Mouse (Mus musculus) stomach, embryonic 14.5 days (tissue): Measurements from ENCODE around the gene Zfp580. TPM values are rescaled to one million over a fixed set of nuclear protein-coding genes. Genes with fewer than 3 reads are reported as not detected.
"Not testable (repeated sequence)": the region's sequence is repeated elsewhere in the genome, so short reads cannot be mapped to it uniquely, and the experiment has no call there.

Experiments
- ATAC-seq: fragments of 200-750 bp; cut with Nextera tagmentation; 2 replicates; pipeline ENCODE4 v1.8.0; 2017; ENCODE audit warnings: low read depth, moderate TSS enrichment; ENCODE audit not compliant: insufficient number of reproducible peaks, insufficient read depth, low FRiP score
- H3K27ac ChIP-seq: fragments of 300-500 bp; sonication (generic); 2 replicates; pipeline ENCODE4 v1.5.1; 2014; ENCODE audit warnings: mild to moderate bottlenecking, low read length, moderate library complexity, mixed read lengths
- H3K27me3 ChIP-seq: fragments of 300-500 bp; sonication (generic); 2 replicates; pipeline ENCODE4 v1.6.1; 2014; ENCODE audit warnings: low read length, control low read depth, mixed read lengths; ENCODE audit not compliant: control insufficient read depth, insufficient read depth
- H3K36me3 ChIP-seq: fragments of 300-500 bp; sonication (generic); 2 replicates; pipeline ENCODE4 v1.6.1; 2014; ENCODE audit warnings: mild to moderate bottlenecking, control low read depth, low read length, moderate library complexity, mixed read lengths; ENCODE audit not compliant: control insufficient read depth, insufficient read depth
- H3K4me1 ChIP-seq: fragments of 300-500 bp; sonication (generic); 2 replicates; pipeline ENCODE4 v1.6.1; 2014; ENCODE audit warnings: low read length, control low read depth, mixed read lengths; ENCODE audit not compliant: control insufficient read depth, insufficient read depth
- H3K4me2 ChIP-seq: fragments of 300-500 bp; sonication (generic); replicated peaks from 2 replicates; pipeline ENCODE4 v1.6.1; 2014; ENCODE audit warnings: low read depth, low read length, control low read depth
- H3K4me3 ChIP-seq: fragments of 300-500 bp; sonication (generic); 2 replicates; pipeline ENCODE4 v1.5.1; 2014; ENCODE audit warnings: low read depth, low read length, control low read depth
- H3K9ac ChIP-seq: fragments of 300-500 bp; sonication (generic); replicated peaks from 2 replicates; pipeline ENCODE4 v1.6.1; 2014; ENCODE audit warnings: low read depth, mild to moderate bottlenecking, control low read depth, low read length, moderate library complexity, mixed read lengths
- H3K9me3 ChIP-seq: fragments of 300-500 bp; sonication (generic); 2 replicates; pipeline ENCODE4 v1.6.1; 2016; ENCODE audit warnings: low read depth, low read length, control low read depth; ENCODE audit not compliant: control insufficient read depth
- WGBS: fragments of 180-500 bp; shearing (Covaris S2); extraction: QIAGEN DNeasy Blood & Tissue Kit; methylation state at CpG from one replicate; pipeline ENCODE4 v1.1.7; 2014; 5-methylcytosine and 5-hydroxymethylcytosine counted together
- polyA plus RNA-seq: library from polyadenylated mRNA; unstranded; fragments of >200 nt; fragmentation: Nextera tagmentation; extraction: Ambion mirVana; gene quantifications from 2 replicates; pipeline ENCODE4 v1.2.1, GENCODE M21; 2014

Gene Zfp580
- polyA plus RNA-seq, 1 experiment from 2014 or later, result 44.1 TPM

GRCm38 (mm10) chr7:5016920-5017319 is 34.4 kb upstream of the Zfp580 start:
- H3K27me3 ChIP-seq, result no peaks in the 10 kb centered on the region
- peaks cover 14% of the 10 kb centered on the region for H3K36me3 ChIP-seq
- H3K4me1 ChIP-seq, result peaks cover 14% of the 10 kb centered on the region
- H3K4me3 ChIP-seq, result no peak overlapping the region
- no peak overlapping the region for H3K4me2 ChIP-seq
- WGBS, result 98% methylated on average over 2 of the region's 2 CpGs
- no peak overlapping the region for H3K9ac ChIP-seq
- no peak overlapping the region for H3K27ac ChIP-seq
- no peaks in the 10 kb centered on the region for H3K9me3 ChIP-seq
- ATAC-seq, result no peak

DNA sequence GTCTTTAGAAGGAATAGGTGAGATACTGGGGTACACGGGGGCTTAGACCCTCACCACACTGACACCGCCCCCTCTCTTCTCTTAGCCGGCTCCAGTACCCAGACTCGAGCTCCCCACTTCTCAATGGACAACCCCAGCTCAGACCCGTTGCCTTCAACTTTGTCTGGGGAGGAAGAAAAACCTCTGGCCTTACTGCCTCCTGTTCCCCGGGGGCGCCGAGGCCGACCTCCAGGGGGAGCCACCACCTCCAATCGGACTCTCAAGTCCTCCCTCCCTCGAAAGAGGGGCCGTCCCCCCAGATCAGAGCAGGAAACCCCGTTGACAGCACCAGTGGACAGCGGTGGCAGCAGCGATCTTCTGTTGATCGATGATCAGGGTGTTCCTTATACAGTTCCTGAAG is 34.0 kb upstream of the Zfp580 start:
- H3K4me3 ChIP-seq, result no peak overlapping the region
- no peaks in the 10 kb centered on the region for H3K27me3 ChIP-seq
- no peak overlapping the region for H3K27ac ChIP-seq
- 95% methylated on average over 16 of the region's 16 CpGs for WGBS
- no peak overlapping the region for H3K4me2 ChIP-seq
- peaks cover 15% of the 10 kb centered on the region for H3K36me3 ChIP-seq
- peaks cover 14% of the 10 kb centered on the region for H3K4me1 ChIP-seq
- H3K9me3 ChIP-seq, result no peaks in the 10 kb centered on the region
- ATAC-seq, result no peak
- H3K9ac ChIP-seq, result no peak overlapping the region

DNA sequence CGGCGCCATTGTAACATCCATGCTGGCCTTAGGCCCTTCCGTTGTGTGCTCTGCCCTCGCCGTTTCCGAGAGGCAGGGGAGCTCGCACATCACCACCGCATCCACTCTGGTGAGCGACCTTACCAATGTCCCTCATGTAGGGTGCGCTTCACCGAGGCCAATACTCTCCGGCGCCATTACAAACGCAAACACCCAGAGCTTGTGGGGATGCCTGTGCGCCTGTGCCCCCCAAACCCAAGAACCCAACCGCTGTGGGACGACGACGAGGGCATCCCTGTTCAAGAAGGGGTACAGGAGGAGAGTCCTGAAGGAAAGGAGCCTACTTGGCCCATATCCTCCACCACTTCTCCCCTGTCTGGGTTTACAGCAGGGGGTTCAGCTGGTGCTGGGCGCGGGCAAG is 33.4 kb upstream of the Zfp580 start:
- H3K9ac ChIP-seq, result no peak overlapping the region
- WGBS, result 97% methylated on average over 21 of the region's 21 CpGs
- H3K27ac ChIP-seq, result no peak overlapping the region
- no peak overlapping the region for H3K4me3 ChIP-seq
- peaks cover 14% of the 10 kb centered on the region for H3K4me1 ChIP-seq
- H3K4me2 ChIP-seq, result no peak overlapping the region
- ATAC-seq, result no peak
- peaks cover 14% of the 10 kb centered on the region for H3K36me3 ChIP-seq
- H3K9me3 ChIP-seq, result no peaks in the 10 kb centered on the region
- H3K27me3 ChIP-seq, result no peaks in the 10 kb centered on the region

DNA sequence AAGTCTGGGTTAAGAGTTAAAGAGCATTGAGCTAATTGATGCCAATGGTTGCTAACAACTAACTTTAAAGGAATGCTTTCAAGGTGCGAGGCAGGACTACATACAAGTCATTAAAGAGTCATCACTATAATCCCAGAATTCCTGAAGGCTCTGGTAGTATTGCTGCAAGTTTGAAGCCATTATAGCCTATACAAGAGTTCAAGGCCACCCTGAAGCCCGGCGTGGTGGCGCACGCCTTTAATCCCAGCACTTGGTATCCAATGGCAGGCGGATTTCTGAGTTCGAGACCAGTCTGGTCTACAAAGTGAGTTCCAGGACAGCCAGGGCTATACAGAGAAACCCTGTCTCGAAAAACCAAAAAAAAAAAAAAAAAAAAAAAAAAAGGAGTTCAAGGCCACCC is 31.8 kb upstream of the Zfp580 start:
- 28% methylated on average over 8 of the region's 8 CpGs for WGBS
- H3K9me3 ChIP-seq, H3K4me1 ChIP-seq: not testable (repeated sequence)

DNA sequence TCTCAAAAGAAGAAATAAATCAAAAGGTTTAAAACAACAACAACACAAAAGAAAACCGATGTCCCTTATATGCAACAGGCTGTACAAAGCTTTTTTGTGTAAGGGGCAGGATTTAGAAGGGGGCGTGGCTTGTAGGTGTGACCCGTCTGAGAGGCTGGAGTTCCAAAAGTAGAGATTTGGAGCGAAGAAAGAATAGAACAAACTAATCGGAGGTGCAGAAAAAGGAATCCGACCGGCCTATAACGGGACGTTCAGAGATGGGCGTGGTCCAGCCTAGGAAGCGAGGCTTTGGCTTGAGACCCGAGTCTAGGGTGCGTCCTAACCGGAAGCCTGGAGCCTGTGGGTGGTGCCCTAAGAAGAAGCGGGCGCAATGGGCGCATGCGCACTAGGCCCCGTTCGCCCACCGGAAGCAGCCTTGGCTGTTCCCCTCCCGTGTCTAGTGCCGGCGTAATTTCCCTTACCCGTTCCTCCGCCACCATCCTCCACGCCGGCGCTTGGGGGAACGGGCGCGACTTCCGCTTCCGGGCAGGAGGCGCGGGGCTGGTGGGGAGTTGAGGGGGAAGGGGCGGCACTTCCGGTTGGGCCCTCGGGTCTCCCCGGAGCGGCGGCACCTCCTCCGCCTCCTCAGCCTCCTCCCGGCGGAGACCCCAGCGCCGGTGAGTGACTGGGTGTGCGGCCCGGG is 31.2 kb upstream of the Zfp580 start, which contains the start of the genes Zfp865 and Ccdc106:
Gene Zfp865, plus strand, starts transcription at position 377 of the 682 bp plus-strand sequence.
Gene Ccdc106, plus strand, starts transcription at position 554 of the 682 bp plus-strand sequence.
- Histone ChIP-seq H3K36me3 (peaks cover 29% of the 10 kb centered on the region), H3K27ac (peak within 1 kb of the TSS; percentile 98), H3K27me3 (no peaks in the 10 kb centered on the region), H3K9ac (peak within 1 kb of the TSS; percentile 84), H3K4me2 (peak within 1 kb of the TSS; percentile 84), H3K9me3 (no peaks in the 10 kb centered on the region), H3K4me1 (peaks cover 9% of the 10 kb centered on the region; the same call in 1 of the 2 replicates), H3K4me3 (peak within 1 kb of the TSS; percentile 85)
- ATAC-seq, result peak; percentile 93
- under 1% methylated on average over 49 of the region's 49 CpGs for WGBS

More for the DNA sequence above, 31.8 kb upstream of the Zfp580 start:
- not testable (repeated sequence) for ATAC-seq, H3K9ac ChIP-seq, H3K27me3 ChIP-seq
- H3K27ac ChIP-seq, result peak overlapping the region; percentile 98
- peak overlapping the region; percentile 85 for H3K4me3 ChIP-seq
- H3K36me3 ChIP-seq, result peaks cover 26% of the 10 kb centered on the region
- peak overlapping the region; percentile 47 for H3K4me2 ChIP-seq

GRCm38 (mm10) chr7:5020685-5021084 is 30.7 kb upstream of the Zfp580 start:
- Histone ChIP-seq H3K27ac (peak overlapping the region; percentile 98), H3K9me3 (no peaks in the 10 kb centered on the region), H3K4me2 (peak overlapping the region; percentile 84), H3K9ac (peak overlapping the region; percentile 84), H3K4me1 (peaks cover 9% of the 10 kb centered on the region; the same call in 1 of the 2 replicates), H3K4me3 (peak overlapping the region; percentile 85), H3K27me3 (no peaks in the 10 kb centered on the region), H3K36me3 (peaks cover 29% of the 10 kb centered on the region)
- WGBS, result under 1% methylated on average over 15 of the region's 15 CpGs
- peak; percentile 11; the same call in 1 of the 2 replicates for ATAC-seq

DNA sequence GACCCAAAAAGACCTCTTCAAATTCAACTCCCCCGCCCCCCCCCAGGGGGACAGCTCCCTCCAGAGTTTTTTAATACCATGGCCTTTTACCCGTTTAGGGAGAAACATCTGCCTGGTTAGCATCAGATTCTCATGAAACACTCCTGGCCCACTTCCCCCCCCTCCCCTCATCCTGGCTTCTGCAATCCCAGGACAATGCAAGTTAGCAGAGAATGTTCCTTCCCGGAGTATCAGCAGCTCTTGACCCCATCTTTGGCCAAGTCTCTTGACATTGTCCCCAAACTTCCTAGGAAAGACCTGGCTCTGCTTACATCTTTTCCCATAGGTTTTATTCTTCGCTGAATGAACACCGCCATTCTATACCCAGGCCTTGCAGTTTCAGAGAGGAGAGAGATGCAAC is 30.1 kb upstream of the Zfp580 start:
- Histone ChIP-seq H3K36me3 (peaks cover 29% of the 10 kb centered on the region), H3K27me3 (no peaks in the 10 kb centered on the region), H3K4me1 (peaks cover 9% of the 10 kb centered on the region; the same call in 1 of the 2 replicates), H3K9ac (peak overlapping the region; percentile 84), H3K27ac (peak overlapping the region; percentile 98), H3K4me3 (peak overlapping the region; percentile 85), H3K4me2 (peak overlapping the region; percentile 84), H3K9me3 (no peaks in the 10 kb centered on the region)
- ATAC-seq, result no peak
- WGBS, result 43% methylated on average over 5 of the region's 5 CpGs

- ATAC-seq, result no peak
- Histone ChIP-seq H3K27ac (no peak overlapping the region), H3K27me3 (no peaks in the 10 kb centered on the region), H3K4me3 (no peak overlapping the region), H3K4me1 (no peaks in the 10 kb centered on the region), H3K4me2 (no peak overlapping the region), H3K36me3 (peaks cover 69% of the 10 kb centered on the region), H3K9me3 (peaks cover 38% of the 10 kb centered on the region), H3K9ac (no peak overlapping the region)
- 94% methylated on average over 22 of the region's 22 CpGs for WGBS
Measured at GRCm38 (mm10) chr7:5029543-5029942, 21.8 kb upstream of the Zfp580 start.
